Mouse (Mus musculus) liver, embryonic 12.5 days (tissue): ENCODE measurements around the gene Jak1. TPM values are rescaled to one million over a fixed set of nuclear protein-coding genes. Genes with fewer than 3 reads are reported as not detected.

ENCODE experiments used
- ATAC-seq: fragments of 200-750 bp; cut with Nextera tagmentation; 2 replicates; pipeline ENCODE4 v1.8.0; 2017; ENCODE audit warnings: moderate number of reproducible peaks, mild to moderate bottlenecking, moderate library complexity
- H3K27ac ChIP-seq: fragments of 300-500 bp; sonication (generic); 2 replicates; pipeline ENCODE4 v1.5.1; 2016; ENCODE audit warnings: mild to moderate bottlenecking
- H3K27me3 ChIP-seq: fragments of 300-500 bp; sonication (generic); replicated peaks from 2 replicates; pipeline ENCODE4 v1.6.1; 2016; ENCODE audit warnings: mild to moderate bottlenecking, moderate library complexity
- H3K36me3 ChIP-seq: fragments of 300-500 bp; sonication (generic); 2 replicates; pipeline ENCODE4 v1.6.1; 2016; ENCODE audit warnings: mild to moderate bottlenecking, moderate library complexity
- H3K4me1 ChIP-seq: fragments of 300-500 bp; sonication (generic); 2 replicates; pipeline ENCODE4 v1.6.1; 2016
- H3K4me2 ChIP-seq: fragments of 300-500 bp; sonication (generic); 2 replicates; pipeline ENCODE4 v1.6.1; 2016; ENCODE audit warnings: mild to moderate bottlenecking, moderate library complexity
- H3K4me3 ChIP-seq: fragments of 300-500 bp; sonication (generic); 2 replicates; pipeline ENCODE4 v1.5.1; 2016; ENCODE audit warnings: mild to moderate bottlenecking, moderate library complexity
- H3K9ac ChIP-seq: fragments of 300-500 bp; sonication (generic); 2 replicates; pipeline ENCODE4 v1.6.1; 2016; ENCODE audit warnings: mild to moderate bottlenecking, moderate library complexity
- H3K9me3 ChIP-seq: fragments of 300-500 bp; sonication (generic); replicated peaks from 2 replicates; pipeline ENCODE4 v1.6.1; 2016; ENCODE audit warnings: mild to moderate bottlenecking, moderate library complexity
- WGBS: fragments of 180-500 bp; shearing (Covaris S2); methylation state at CpG from one replicate; pipeline ENCODE4 v1.1.7; 2016; ENCODE audit not compliant: insufficient replicate concordance; 5-methylcytosine and 5-hydroxymethylcytosine counted together
- polyA plus RNA-seq: library from polyadenylated mRNA; unstranded; fragments of >200 nt; fragmentation: Nextera tagmentation; extraction: Ambion mirVana; gene quantifications from 2 replicates; pipeline ENCODE4 v1.2.1, GENCODE M21; 2016

Jak1 gene
- polyA plus RNA-seq, 1 experiment from 2014 or later, result 59.7 TPM

DNA sequence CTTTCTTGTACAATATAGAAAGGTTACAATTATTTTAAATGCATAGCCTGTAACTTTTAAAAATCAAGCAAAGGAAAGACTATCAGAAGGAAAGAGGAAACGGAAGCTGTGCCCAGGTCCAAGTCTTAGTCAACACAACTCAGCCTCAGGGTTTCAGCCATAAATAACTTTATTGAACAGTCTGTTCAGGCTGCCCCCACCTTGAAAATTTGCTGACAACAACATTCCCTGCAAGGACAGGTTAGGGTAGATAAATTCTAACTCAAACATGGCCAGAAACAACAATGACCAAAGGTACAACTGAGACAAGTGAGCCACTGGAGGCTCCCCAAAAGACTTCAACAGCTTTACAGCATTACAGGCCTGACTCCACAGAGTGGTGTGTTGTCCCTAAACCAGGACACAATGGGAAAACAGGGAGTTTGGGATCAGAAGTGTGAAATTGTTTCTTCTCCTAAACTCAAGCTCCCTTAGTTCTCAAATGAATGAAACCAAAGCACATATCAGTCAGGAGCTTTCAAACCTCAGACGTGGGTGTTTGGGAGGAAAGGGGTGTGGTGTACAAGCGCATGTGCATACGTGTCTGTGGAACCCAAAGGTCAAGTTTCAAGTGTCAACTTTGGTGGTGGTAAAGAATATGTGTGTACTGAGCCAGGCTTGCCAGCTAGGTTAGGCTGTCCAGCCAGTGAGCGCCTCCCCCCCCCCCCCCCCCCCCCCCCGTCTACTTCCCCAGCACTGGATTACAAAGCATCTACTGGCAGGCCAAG lies 14.9 kb downstream of the Jak1 start:
- no peak overlapping the region for H3K9ac ChIP-seq
- H3K36me3 ChIP-seq, result no peaks in the 10 kb centered on the region
- 40% methylated on average over 5 of the region's 6 CpGs for WGBS
- H3K4me3 ChIP-seq, result no peak overlapping the region
- no peaks in the 10 kb centered on the region for H3K27me3 ChIP-seq
- no peaks in the 10 kb centered on the region for H3K9me3 ChIP-seq
- ATAC-seq, result no peak
- peak overlapping the region; percentile 47 for H3K27ac ChIP-seq
- H3K4me1 ChIP-seq, result peaks cover 92% of the 10 kb centered on the region
- no peak overlapping the region for H3K4me2 ChIP-seq

DNA sequence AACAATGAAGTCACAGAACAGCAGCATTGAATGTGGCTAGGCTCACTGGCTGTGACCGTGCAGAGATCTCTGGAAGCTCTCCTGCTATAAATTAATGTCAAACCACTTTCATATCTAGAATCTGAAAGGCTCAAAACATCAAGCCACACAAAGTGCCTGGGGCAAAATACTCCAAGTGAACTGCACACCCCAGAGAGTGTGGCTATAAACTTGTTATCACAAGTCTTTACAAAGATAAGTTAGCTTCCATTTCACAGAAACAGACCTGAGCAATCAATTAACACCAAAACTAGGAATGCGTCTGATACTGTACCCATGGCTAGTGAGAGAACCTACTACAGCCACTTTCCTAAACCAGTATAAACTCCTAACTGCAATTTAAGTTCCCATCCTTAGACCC lies 17.7 kb downstream of the Jak1 start:
- H3K27ac ChIP-seq, result peak overlapping the region; percentile 80
- ATAC-seq, result peak; percentile 75
- 0 out of 2 replicates have a peak overlapping the region, but pooled peaks have one; percentile 31 for H3K9ac ChIP-seq
- H3K4me1 ChIP-seq, result peaks cover 80% of the 10 kb centered on the region
- no peaks in the 10 kb centered on the region for H3K9me3 ChIP-seq
- peak overlapping the region; percentile 47 for H3K4me2 ChIP-seq
- no peaks in the 10 kb centered on the region for H3K36me3 ChIP-seq
- WGBS, result 33% methylated on average over 2 of the region's 2 CpGs
- H3K27me3 ChIP-seq, result no peaks in the 10 kb centered on the region
- H3K4me3 ChIP-seq, result no peak overlapping the region

DNA sequence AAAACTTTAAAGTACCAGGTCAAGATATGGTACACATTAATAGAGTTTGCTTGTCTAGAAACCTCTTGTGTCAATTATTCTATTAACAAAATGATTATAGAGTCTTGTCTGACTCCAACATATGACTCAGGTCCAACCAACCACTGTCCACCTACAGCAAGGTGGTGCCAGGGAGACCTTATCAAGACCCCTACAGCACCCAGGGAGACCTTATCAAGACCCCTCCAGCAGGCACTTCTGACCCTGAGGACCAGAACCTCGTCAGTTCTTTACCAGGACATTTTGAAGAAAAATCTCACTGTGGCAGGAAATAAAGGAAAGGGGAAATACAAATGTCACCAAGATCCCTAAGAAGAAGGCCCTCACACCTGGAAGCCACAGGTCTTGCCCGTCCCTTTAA lies 18.5 kb downstream of the Jak1 start:
- Histone ChIP-seq H3K36me3 (no peaks in the 10 kb centered on the region), H3K9ac (peak overlapping the region; percentile 39; the same call in 1 of the 2 replicates), H3K27ac (peak overlapping the region; percentile 84), H3K4me2 (peak overlapping the region; percentile 61), H3K4me1 (peaks cover 74% of the 10 kb centered on the region), H3K9me3 (no peaks in the 10 kb centered on the region), H3K4me3 (peak overlapping the region; percentile 27; the same call in 1 of the 2 replicates), H3K27me3 (no peaks in the 10 kb centered on the region)
- peak; percentile 93 for ATAC-seq
- 20% methylated on average over 2 of the region's 2 CpGs for WGBS

DNA sequence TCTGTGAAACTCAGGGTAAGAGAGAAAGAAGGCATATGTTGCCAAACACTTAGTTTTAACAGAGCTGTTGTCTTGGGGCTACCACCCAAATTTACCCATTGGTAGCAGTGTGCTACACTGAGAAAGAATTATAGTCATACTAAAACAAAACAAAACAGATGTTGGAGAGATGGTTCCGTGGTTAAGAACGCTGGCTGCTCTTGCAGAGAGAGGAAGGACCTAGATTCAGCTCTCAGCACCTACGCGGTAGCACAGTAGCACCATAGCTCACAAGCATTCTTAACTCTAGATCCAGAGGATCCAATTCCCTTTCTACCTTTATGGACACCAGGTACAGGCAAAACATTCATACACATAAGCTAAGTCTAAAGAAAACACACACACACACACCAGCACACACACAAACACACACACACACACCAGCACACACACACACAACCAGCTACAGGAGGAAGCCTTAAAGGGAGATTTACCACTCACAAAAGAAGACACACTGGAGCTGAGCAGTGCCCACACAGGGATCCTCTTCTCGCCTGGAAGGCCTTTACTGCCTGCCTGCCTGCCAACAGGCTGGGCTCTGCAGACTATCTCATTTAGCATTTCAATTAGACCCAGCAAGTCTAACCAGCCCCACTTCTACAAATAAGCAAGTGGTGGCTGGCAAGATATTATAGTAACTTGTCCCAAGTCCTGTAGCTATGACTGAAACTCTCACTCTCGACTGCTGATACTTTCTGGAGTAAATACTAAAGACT lies 20.6 kb downstream of the Jak1 start:
- Histone ChIP-seq H3K4me2 (peak overlapping the region; percentile 6; the same call in 1 of the 2 replicates), H3K4me1 (peaks cover 74% of the 10 kb centered on the region), H3K27ac (peak overlapping the region; percentile 55)

DNA sequence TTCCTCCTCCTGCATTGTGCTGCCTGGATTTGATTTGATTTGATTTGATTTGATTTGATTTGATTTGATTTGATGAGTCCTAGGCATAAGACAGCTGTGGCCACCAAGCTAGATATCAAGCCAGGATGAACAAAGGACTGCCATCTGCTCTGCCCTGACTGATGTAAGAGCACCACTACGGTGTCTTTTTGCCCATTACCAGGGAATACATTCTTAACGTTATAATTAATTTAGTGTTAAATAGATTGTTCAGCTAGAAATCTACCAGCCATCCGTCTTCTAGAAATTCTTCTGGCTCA lies 24.3 kb downstream of the Jak1 start:
- WGBS, result 82% methylated on average over 3 of the region's 3 CpGs

More for the DNA sequence above, 20.6 kb downstream of the Jak1 start:
- Histone ChIP-seq H3K9ac (peak overlapping the region; percentile 52), H3K27me3 (no peaks in the 10 kb centered on the region), H3K36me3 (0 out of 2 replicates have a peak, but pooled peaks cover 3% of the 10 kb centered on the region), H3K9me3 (no peaks in the 10 kb centered on the region), H3K4me3 (no peak overlapping the region)
- no peak for ATAC-seq
- WGBS, result 49% methylated on average over 6 of the region's 6 CpGs

DNA sequence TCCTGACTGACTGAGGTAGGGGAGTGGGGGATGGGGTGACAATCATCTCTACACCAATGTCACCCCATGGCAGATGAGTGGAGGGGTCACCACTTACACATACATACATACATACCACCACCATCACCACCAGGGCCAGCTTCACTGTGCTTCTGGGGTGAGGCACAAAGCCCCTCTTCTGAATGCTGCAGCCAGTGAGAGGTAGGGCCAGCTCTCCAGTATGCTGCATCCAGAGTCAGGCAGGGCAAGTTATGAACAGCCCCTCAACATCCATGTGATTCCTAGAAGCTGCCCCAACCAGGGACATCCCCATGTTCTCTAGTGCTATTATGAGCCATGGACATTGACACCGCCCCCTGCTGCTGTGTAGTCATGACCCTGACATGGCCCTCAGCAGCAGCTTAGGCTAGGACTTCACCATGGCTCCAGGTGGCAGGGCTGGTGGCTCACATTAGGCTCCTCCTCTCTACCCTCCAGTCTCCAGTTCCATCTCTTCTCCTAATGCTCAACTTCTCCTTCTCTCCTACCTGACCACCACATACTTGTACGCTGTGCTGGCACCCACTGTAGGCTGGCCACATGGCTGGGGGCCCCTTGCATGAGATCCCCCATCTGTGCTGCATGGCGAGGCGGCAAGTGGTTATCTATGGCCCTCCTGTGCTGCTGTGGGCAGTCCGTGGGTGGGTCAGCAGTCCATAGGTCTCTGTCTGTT lies 24.8 kb downstream of the Jak1 start:
- peak; percentile 14; the same call in 1 of the 2 replicates for ATAC-seq
- Histone ChIP-seq H3K36me3 (0 out of 2 replicates have a peak, but pooled peaks cover 3% of the 10 kb centered on the region), H3K4me1 (peaks cover 75% of the 10 kb centered on the region), H3K4me3 (no peak overlapping the region), H3K9ac (no peak overlapping the region), H3K27me3 (no peaks in the 10 kb centered on the region), H3K9me3 (no peaks in the 10 kb centered on the region), H3K4me2 (no peak overlapping the region), H3K27ac (no peak overlapping the region)
- 49% methylated on average over 5 of the region's 5 CpGs for WGBS

More for the DNA sequence above, 24.3 kb downstream of the Jak1 start:
- H3K4me1 ChIP-seq, result peaks cover 75% of the 10 kb centered on the region
- no peaks in the 10 kb centered on the region for H3K27me3 ChIP-seq
- no peaks in the 10 kb centered on the region for H3K9me3 ChIP-seq
- ATAC-seq, result no peak
- no peak overlapping the region for H3K4me2 ChIP-seq
- no peak overlapping the region for H3K27ac ChIP-seq
- H3K36me3 ChIP-seq, result 0 out of 2 replicates have a peak, but pooled peaks cover 3% of the 10 kb centered on the region
- no peak overlapping the region for H3K4me3 ChIP-seq
- no peak overlapping the region for H3K9ac ChIP-seq

DNA sequence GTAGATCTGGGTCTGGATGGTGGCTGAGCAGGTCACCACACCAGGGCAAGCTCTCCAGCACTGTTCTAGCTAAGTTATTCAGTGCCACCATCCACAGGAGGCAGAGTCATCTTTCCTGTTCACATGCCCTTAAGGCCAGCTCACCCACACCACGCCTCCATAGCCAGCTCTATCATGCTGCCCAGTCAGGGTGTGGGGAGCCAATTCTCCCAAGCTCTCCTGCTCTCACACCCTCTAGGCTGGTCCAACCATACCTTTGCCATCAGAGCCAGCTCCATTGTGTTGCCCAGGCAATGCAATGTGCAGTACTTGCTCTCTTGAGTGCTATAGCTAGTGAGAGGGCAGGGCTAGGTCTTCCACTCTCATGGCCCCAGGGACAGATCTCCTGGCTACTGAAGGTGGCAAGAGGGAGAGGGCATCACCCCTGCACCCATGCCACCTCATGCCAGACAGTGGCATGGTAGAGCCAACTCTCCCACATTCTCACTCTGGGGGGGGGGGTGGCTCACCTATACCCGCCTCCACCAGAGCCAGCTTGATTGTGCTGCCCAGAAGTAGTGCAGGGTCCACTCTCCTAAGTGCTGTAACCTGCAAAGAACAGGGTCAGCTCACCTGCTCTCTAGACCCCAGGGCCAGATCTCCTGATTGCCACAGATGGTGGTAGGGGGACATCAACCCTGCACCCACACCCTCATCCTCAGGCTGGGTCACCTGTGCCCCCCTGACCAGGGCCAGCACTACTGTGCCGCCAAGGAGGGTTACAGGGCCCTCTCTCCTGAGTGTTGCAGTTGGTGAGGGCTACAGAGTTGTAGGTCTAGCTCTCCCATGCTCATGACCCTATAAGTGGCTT lies 25.5 kb downstream of the Jak1 start:
- H3K9me3 ChIP-seq, result no peaks in the 10 kb centered on the region
- peak overlapping the region; percentile 61 for H3K27ac ChIP-seq
- H3K9ac ChIP-seq, result peak overlapping the region; percentile 27; the same call in 1 of the 2 replicates
- H3K36me3 ChIP-seq, result 0 out of 2 replicates have a peak, but pooled peaks cover 3% of the 10 kb centered on the region
- no peaks in the 10 kb centered on the region for H3K27me3 ChIP-seq
- peak overlapping the region; percentile 22; the same call in 1 of the 2 replicates for H3K4me2 ChIP-seq
- no peak overlapping the region for H3K4me3 ChIP-seq
- peak; percentile 82 for ATAC-seq
- WGBS, result 77% methylated on average over 3 of the region's 3 CpGs
- peaks cover 75% of the 10 kb centered on the region for H3K4me1 ChIP-seq

DNA sequence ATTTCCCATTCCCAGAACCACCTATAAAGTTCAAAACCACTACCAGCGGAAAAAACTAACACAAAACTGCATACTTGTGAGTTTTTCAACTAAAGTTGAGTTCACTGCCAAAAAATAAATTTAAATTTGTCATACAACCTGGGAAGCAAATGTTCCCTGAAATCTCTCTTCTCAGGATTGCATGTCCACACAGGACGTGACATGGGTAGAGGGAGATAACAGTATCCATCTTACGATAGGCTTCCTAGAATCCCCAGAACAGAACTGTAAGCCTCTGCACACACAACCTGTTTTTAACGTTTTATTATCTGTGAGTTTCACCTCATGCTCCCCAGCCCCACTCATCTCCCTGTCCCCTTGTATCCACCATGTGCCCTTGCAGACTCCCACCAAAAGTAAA lies 26.5 kb downstream of the Jak1 start:
- Histone ChIP-seq H3K36me3 (0 out of 2 replicates have a peak, but pooled peaks cover 3% of the 10 kb centered on the region), H3K9ac (no peak overlapping the region), H3K4me3 (no peak overlapping the region), H3K27ac (peak overlapping the region; percentile 61; the same call in 1 of the 2 replicates), H3K4me2 (0 out of 2 replicates have a peak overlapping the region, but pooled peaks have one; percentile 22), H3K9me3 (no peaks in the 10 kb centered on the region), H3K4me1 (peaks cover 75% of the 10 kb centered on the region), H3K27me3 (no peaks in the 10 kb centered on the region)
- ATAC-seq, result peak; percentile 14; the same call in 1 of the 2 replicates
- 25% methylated on average over 4 of the region's 4 CpGs for WGBS

DNA sequence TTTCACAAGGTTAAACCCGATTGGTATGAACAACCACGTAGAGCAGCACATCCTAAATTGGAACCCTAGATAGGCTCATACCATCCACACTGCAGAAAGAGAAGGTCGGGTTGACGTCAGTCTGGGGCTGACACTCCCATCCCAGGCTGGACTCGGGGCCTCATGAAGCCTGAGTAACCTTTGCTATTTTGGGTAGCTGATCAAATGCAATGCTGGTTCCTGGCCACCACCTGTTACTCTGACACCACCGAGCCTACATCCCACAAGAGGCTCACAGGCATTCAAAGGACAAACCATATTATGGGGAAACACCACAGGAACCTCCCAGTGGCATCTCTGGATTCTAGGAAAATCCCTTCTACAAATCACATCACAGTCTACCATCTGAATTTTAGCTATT lies 28.3 kb downstream of the Jak1 start:
- Histone ChIP-seq H3K36me3 (0 out of 2 replicates have a peak, but pooled peaks cover 3% of the 10 kb centered on the region), H3K4me1 (peaks cover 83% of the 10 kb centered on the region), H3K9ac (no peak overlapping the region), H3K27ac (no peak overlapping the region), H3K4me3 (no peak overlapping the region), H3K4me2 (no peak overlapping the region), H3K9me3 (no peaks in the 10 kb centered on the region), H3K27me3 (no peaks in the 10 kb centered on the region)
- 45% methylated on average over 6 of the region's 6 CpGs for WGBS
- ATAC-seq, result no peak

DNA sequence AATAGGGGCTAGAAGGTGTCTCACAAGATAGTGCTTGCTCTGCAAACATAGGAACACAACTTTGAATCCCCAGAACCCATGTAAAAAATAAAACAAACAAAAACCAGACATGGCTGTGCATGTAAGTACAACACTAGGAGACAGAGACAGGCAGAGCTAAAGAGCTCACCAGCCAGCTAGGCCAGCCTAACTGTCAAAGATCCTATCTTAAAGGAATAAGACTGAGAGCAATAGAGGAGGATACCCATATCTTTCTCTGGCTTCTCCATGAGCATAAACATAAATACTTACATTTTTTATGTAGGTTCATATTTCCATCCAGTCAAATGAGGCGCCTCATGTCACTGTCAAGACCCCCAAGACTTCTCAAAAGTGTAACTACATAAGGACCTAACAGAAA lies 29.1 kb downstream of the Jak1 start:
- Histone ChIP-seq H3K9me3 (no peaks in the 10 kb centered on the region), H3K9ac (no peak overlapping the region), H3K27me3 (no peaks in the 10 kb centered on the region), H3K36me3 (0 out of 2 replicates have a peak, but pooled peaks cover 3% of the 10 kb centered on the region), H3K4me1 (peaks cover 82% of the 10 kb centered on the region), H3K27ac (peak overlapping the region; percentile 78), H3K4me3 (no peak overlapping the region), H3K4me2 (peak overlapping the region; percentile 10; the same call in 1 of the 2 replicates)
- WGBS, result 74% methylated on average over 1 of the region's 1 CpGs
- peak; percentile 24; the same call in 1 of the 2 replicates for ATAC-seq

DNA sequence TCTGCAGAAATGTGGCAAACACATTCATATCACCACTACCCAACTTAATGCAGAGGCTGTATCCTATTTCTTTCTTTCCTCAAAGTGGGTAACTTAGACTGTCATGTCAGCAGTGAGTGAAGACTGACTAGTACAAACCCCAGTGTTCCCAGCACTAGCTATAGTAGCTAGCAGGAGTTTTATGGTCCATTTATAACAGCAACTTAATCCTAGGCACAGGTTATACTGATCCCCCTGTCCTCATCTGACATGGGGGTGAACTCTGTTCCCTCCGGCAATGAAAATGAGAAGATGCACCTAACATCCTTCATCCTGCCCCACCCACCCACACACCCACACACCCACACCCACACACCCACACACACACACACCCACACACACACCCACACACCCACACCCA lies 30.3 kb downstream of the Jak1 start:
- ATAC-seq, result no peak
- Histone ChIP-seq H3K4me1 (peaks cover 70% of the 10 kb centered on the region), H3K27ac (peak overlapping the region; percentile 78), H3K4me2 (peak overlapping the region; percentile 16; the same call in 1 of the 2 replicates), H3K36me3 (0 out of 2 replicates have a peak, but pooled peaks cover 1% of the 10 kb centered on the region), H3K9ac (0 out of 2 replicates have a peak overlapping the region, but pooled peaks have one; percentile 0), H3K4me3 (no peak overlapping the region), H3K9me3 (no peaks in the 10 kb centered on the region), H3K27me3 (no peaks in the 10 kb centered on the region)
- WGBS, result 41% methylated on average over 1 of the region's 1 CpGs
